Mouse (Mus musculus): ENCODE results near the gene Olfr1495.
"Not testable (repeated sequence)": the region's sequence is repeated elsewhere in the genome, so short reads cannot be mapped to it uniquely, and the experiment has no call there.

Gene Olfr1495

DNA sequence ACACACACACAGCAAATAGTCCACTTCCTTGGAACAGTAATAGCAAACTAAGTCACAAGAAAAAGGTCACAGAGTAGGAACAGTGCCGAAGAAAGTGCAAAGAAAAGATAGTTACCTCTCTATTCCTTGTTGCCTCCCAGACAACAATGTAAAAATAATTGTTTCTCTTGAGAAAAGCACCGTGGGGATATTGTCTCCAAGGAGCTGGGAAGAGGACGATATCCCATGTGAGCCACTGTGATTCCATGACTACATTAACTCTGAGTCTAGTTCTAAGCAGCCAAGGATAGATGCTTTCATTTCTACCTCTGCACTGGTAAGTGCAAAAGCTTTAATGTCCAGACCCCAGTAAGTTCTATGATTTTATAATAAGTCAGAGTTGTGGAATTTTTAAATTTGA lies at the start of gene Olfr1495:
TSS of gene Olfr1495 (plus strand) at position 301 of the 400 bp plus-strand sequence.
- DNase-seq (ENCODE audit: low read depth) = no peak

DNA sequence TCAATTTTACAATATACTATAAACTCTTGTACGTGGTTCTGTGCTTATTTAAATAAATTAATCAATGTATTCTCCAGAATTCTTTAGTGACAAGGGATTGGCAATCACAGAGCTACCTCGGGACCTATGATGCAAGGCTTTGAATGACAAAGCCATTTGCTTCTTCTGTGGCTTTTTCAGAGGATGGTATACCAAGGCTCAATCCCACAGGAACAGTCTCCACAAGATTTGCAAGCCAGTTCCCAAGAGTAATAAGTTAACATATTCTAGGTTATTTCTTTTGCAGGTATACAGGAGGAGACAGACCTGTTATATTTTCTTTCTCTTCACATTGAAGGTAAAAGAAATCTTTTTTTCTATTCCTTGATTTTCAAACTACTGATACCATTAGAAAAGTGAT lies 41.4 kb upstream of the Olfr1495 start, which contains the start of gene Olfr1493-ps1:
TSS of gene Olfr1493-ps1 (plus strand) at position 301 of the 400 bp plus-strand sequence.
- DNase-seq (ENCODE audit: low read depth) = no peak

DNA sequence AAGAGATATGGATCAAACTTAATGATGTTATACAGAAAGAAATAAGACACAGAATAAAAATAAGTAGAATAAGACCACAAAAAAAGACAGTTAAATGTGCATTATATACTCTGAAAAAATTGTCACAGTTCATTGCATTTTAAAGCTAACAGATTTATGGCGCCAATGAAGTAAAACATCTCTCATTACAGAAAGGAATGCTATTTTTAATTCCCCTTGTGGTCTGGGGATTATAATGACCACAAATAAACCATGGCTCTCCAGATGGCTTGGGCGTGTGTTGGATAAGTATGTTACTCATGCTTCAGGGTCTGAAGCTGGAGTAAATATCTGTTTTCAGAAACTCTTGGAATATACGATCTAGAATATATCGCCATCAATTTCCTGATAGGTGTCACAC lies 25.0 kb upstream of the Olfr1495 start, which contains the start of gene Olfr1494:
TSS of gene Olfr1494 (plus strand) at position 301 of the 400 bp plus-strand sequence.
- no peak for DNase-seq (ENCODE audit: low read depth)

DNA sequence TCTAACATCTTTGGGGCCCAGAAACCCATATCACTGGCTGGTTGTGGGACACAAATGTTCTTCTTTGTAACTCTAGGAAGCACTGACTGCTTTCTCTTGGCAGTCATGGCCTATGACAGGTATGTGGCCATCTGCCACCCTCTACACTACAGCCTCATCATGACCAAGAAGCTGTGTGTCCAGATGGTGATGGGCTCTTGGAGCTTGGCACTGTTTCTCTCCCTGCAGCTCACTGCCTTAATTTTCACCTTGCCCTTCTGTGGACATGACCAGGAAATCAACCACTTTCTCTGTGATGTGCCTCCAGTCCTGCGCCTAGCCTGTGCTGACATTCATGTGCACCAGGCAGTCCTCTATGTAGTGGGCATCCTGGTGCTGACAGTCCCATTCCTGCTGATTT lies 15.0 kb upstream of the Olfr1495 start:
- no peak for DNase-seq (ENCODE audit: low read depth)

DNA sequence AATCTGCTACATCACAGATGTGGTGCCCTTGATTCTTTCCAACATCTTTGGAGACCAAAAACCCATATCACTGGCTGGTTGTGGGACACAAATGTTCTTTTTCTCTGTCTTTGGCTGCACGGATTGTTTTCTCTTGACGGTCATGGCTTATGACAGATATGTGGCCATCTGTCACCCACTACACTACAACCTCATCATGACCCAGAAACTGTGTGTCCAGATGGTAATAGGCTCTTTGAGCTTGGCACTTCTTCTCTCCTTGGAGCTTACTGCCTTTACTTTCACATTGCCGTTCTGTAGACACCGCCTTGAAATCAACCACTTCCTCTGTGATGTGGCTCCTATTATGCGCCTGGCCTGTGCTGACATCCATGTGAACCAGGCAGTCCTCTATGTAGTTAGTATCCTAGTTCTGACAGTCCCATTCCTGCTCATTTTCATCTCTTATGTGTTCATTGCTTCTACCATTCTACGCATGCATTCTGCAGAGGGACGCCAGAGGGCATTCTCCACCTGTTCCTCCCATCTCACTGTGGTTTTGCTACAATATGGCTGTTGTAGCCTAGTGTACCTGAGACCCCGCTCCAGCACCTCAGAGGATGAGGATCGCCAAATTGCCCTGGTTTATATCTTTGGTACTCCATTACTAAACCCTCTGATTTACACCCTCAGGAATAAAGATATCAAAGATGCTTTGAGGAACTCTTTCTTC lies 4.3 kb downstream of the Olfr1495 start:
- DNase-seq (ENCODE audit: low read depth) = no peak

DNA sequence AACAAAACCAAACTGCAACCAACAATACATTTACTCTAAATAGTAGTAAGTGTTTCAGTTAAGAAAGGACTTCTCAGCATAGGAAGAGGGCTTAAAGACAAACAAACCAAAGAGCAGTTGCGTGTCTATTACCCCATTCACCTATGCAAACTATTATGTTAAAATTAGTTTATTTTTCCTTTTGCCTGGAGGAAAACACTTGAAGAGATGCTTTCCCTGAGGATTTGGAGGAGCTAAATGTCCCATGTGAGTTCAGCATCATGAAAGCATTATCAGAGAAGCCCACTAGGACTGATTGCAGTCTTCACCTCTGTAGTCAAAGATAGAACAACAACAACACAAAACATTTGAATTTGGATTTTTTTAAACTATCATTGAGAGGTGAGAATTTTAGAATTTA lies 13.2 kb downstream of the Olfr1495 start, which contains the start of gene Olfr1496:
TSS of gene Olfr1496 (plus strand) at position 301 of the 400 bp plus-strand sequence.
- no peak for DNase-seq (ENCODE audit: low read depth)

DNA sequence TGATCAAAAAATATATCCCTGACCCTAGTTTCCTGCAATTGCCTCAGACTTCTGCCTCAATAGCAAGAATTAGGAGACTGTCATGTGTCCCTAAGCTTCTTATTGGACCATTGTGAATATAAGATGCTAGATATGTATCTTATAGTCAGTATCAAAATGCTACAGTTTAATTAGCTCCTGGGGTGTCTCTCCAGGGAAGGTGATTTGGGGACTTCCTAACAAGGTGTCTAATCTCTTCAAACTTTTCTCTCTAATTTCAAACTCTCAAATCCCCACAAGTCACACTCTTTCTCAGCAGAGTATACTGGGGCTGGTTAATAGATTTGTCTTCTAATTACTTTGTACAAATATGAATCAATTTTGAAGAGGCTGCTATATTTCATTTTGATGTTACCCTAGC lies 33.7 kb downstream of the Olfr1495 start, which contains the start of gene Olfr1497:
TSS of gene Olfr1497 (minus strand) at position 101 of the 400 bp plus-strand sequence.
- no peak for DNase-seq (ENCODE audit: low read depth)

DNA sequence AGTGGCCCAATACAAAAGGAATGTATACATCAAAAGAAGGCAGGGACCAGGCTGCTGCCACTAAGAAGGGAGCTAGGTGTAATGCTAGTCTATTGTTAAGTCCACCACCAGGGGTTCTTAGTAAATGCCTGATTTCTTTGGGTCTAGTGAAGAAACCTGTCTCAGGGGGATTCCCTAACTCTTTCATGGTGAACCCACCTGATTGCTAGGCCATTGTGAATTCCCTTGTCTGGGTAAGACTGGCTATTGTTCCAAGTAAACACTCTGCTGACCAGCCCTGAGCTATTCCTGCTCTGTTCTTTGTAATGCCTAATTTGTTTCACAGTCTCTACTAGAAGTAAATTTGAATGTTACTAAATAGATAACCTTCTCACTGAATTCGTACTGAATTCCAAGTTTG lies 41.1 kb downstream of the Olfr1495 start:
- DNase-seq (ENCODE audit: low read depth) = not testable (repeated sequence)

DNA sequence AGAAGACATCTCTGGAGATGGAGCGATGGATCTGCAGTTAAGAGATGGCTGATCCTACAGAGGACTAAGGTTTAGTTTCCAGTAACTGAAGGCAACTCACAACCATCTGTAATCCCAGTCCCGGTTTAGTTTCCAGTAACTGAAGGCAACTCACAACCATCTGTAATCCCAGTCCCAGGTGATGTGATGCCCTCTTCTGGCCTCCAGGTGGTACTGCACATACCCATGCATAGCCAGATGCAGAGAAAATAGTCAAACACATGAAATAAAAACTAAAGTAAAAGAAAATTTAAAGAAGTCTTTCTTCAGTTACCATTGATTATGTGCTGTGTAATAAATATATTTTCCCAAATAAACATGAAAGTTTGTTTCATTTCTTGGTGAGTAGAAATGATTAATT lies 48.4 kb downstream of the Olfr1495 start:
- DNase-seq (ENCODE audit: low read depth) = no peak

DNA sequence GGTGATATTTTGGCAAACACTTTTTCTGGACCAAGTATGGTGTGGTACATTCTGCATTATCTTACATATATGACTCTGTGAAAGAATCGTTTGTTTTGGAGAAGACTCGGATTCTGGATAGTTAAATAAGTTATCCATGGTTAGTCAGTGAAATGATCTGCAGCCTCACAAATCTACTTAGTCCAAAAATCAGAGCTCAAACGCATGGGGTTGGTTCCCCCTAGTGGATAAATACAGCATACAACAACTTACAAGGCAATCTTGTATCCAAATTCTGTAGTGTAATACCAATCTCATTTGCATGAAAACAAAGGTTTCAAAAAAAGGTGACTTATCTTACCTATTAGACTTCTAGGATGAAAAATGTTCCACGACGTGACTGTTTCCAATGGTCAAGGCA lies 54.4 kb downstream of the Olfr1495 start:
- DNase-seq (ENCODE audit: low read depth) = no peak

DNA sequence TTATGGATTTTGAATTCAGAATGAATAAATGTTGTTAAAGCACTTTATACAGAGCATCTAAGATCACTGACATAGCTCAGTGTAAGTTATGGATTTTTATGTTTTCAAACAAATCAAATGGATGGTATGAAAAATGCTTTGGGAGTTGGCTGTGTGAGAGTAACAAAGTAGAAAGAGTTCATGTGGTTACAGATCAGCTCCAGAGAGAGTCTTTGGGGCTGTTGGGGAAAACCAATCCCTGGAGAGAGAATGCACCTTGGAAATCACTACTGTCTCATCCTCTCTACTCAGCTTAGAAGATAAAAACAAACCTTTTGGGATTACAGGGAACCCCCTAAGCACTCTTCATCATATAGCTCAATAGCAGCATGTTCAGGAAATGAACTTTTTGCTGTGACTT lies 54.9 kb downstream of the Olfr1495 start, which contains the start of gene Olfr1499:
TSS of gene Olfr1499 (minus strand) at position 101 of the 400 bp plus-strand sequence.
- DNase-seq (ENCODE audit: low read depth) = no peak
